Comparison of ENCODE assay signal across 7 mouse cellular contexts in genomic region chr15:51071132-51071656, GRCm38 (mm10).
DNase-seq lines count a peak whose midpoint lies in the region; ATAC-seq and TF ChIP-seq lines count a peak whose summit lies in the region.

No protein-coding gene starts in this region.

- no peak overlapping the region for H3K27ac ChIP-seq in kidney, adult 2 months (ENCODE audit: insufficient read depth, low read depth, low read length)
- H3K27ac ChIP-seq in kidney, embryonic 15.5 days, result no peak overlapping the region

- TF ChIP-seq POLR2A in kidney, adult 2 months (IDR thresholded peaks at IDR 0.05; ENCODE audit: low read depth, low read length), result no peak

- no peak overlapping the region for H3K4me3 ChIP-seq in kidney, adult 2 months (ENCODE audit: insufficient read depth, low read depth, low read length)
- no peak overlapping the region for H3K4me3 ChIP-seq in kidney, embryonic 15.5 days (replicated peaks)

- H3K27me3 ChIP-seq in kidney, adult 2 months (replicated peaks; ENCODE audit: control insufficient read depth, insufficient read depth, low read length), result no peaks in the 10 kb centered on the region
- H3K27me3 ChIP-seq in kidney, embryonic 15.5 days, result no peaks in the 10 kb centered on the region

- no peak overlapping the region for H3K4me2 ChIP-seq in kidney, embryonic 15.5 days

- no peak overlapping the region for H3K9ac ChIP-seq in kidney, embryonic 15.5 days

- peak; percentile 31 for DNase-seq in kidney, adult 2 months
- DNase-seq in ES-CJ7 (ENCODE audit: low read depth, low spot score), result peak; percentile 11
- peak; percentile 21 for DNase-seq in embryo, embryonic 11 days
- DNase-seq in kidney, postnatal 10 days, result peak; percentile 22
- DNase-seq in heart, adult 9 months (ENCODE audit: low spot score in 2 of 2), result no peak
- DNase-seq in adrenal gland, postnatal 4 days (ENCODE audit: low spot score in 2 of 2), result no peak

- TF ChIP-seq CTCF in kidney, adult 2 months (conservative IDR thresholded peaks at IDR 0.05; ENCODE audit: insufficient read depth, insufficient read length, low read depth, low read length), result no peak

- no peaks in the 10 kb centered on the region for H3K9me3 ChIP-seq in kidney, embryonic 15.5 days (replicated peaks)

- WGBS in kidney, adult 2 months, result 68% methylated on average over 10 of the region's 10 CpGs
- WGBS in kidney, embryonic 15.5 days, result 79% methylated on average over 10 of the region's 10 CpGs

- no peak for ATAC-seq in kidney, embryonic 15.5 days (replicated peaks; ENCODE audit: low FRiP score)

- H3K4me1 ChIP-seq in kidney, adult 2 months (ENCODE audit: control insufficient read depth, insufficient read depth, low read length), result no peaks in the 10 kb centered on the region
- H3K4me1 ChIP-seq in kidney, embryonic 15.5 days, result no peaks in the 10 kb centered on the region

- no peaks in the 10 kb centered on the region for H3K36me3 ChIP-seq in kidney, adult 2 months (ENCODE audit: control insufficient read depth, insufficient read depth, low read length)
- no peaks in the 10 kb centered on the region for H3K36me3 ChIP-seq in kidney, embryonic 15.5 days

Comparison
In these comparisons a context has a peak if more than half of its experiments do, and no peak if none do; other contexts are left out.
1. DNase-seq: peak in kidney, adult 2 months (single experiment), ES-CJ7 (single experiment), embryo, embryonic 11 days (single experiment) and kidney, postnatal 10 days (single experiment); none in heart, adult 9 months (0 of 2) and adrenal gland, postnatal 4 days (0 of 2).